Mouse (Mus musculus) kidney, postnatal 10 days (tissue): ENCODE data around the gene Fam189b.
"Not testable (repeated sequence)": the region's sequence is repeated elsewhere in the genome, so short reads cannot be mapped to it uniquely, and the experiment has no call there.

Experiments
- DNase-seq: peaks from one replicate; pipeline ENCODE4 v3.0.0; 2021; ENCODE audit warnings: mixed read lengths

Fam189b gene

GRCm38 (mm10) chr3:89208075-89208657, 25.2 kb downstream of the Fam189b start:
- DNase-seq: no peak

- no peak for DNase-seq
Observed at GRCm38 (mm10) chr3:89208736-89209135, 25.8 kb downstream of the Fam189b start.

- no peak for DNase-seq
Observed at GRCm38 (mm10) chr3:89209731-89210130, 26.8 kb downstream of the Fam189b start.

GRCm38 (mm10) chr3:89210162-89210561, 27.2 kb downstream of the Fam189b start:
- peak; percentile 66 for DNase-seq

GRCm38 (mm10) chr3:89210731-89211130, 27.8 kb downstream of the Fam189b start:
- peak; percentile 87 for DNase-seq

GRCm38 (mm10) chr3:89213803-89214530, 31.0 kb downstream of the Fam189b start:
- DNase-seq: peak; percentile 96

- peak; percentile 58 for DNase-seq
Observed at GRCm38 (mm10) chr3:89214681-89215411, 31.9 kb downstream of the Fam189b start, which contains the start of gene Thbs3. Gene Thbs3, plus strand, starts transcription at chr3:89215180.

- peak; percentile 92 for DNase-seq
Observed at GRCm38 (mm10) chr3:89215853-89216252, 32.9 kb downstream of the Fam189b start.

- not testable (repeated sequence) for DNase-seq
Observed at GRCm38 (mm10) chr3:89216407-89216806, 33.5 kb downstream of the Fam189b start.

GRCm38 (mm10) chr3:89218271-89218670, 35.3 kb downstream of the Fam189b start:
- DNase-seq: no peak

- DNase-seq: peak; percentile 4
Observed at GRCm38 (mm10) chr3:89219546-89219945, 36.6 kb downstream of the Fam189b start.

GRCm38 (mm10) chr3:89221167-89221566, 38.2 kb downstream of the Fam189b start:
- DNase-seq: no peak

- no peak for DNase-seq
Observed at GRCm38 (mm10) chr3:89224796-89225195, 41.9 kb downstream of the Fam189b start.

GRCm38 (mm10) chr3:89225321-89225815, 42.4 kb downstream of the Fam189b start:
- no peak for DNase-seq

GRCm38 (mm10) chr3:89225918-89226317, 43.0 kb downstream of the Fam189b start:
- no peak for DNase-seq

GRCm38 (mm10) chr3:89226361-89226760, 43.4 kb downstream of the Fam189b start:
- DNase-seq: no peak

GRCm38 (mm10) chr3:89226900-89227299, 44.0 kb downstream of the Fam189b start, which contains the start of gene Mtx1:
Gene Mtx1, minus strand, starts transcription at chr3:89227088.
- DNase-seq: peak; percentile 53

- peak; percentile 92 for DNase-seq
Observed at GRCm38 (mm10) chr3:89227307-89228179, 44.6 kb downstream of the Fam189b start.

GRCm38 (mm10) chr3:89228180-89228549, 45.2 kb downstream of the Fam189b start:
- peak; percentile 94 for DNase-seq

GRCm38 (mm10) chr3:89228836-89229235, 45.9 kb downstream of the Fam189b start, which contains the start of gene Muc1:
Gene Muc1, plus strand, starts transcription at chr3:89229057.
- DNase-seq: peak; percentile 66

GRCm38 (mm10) chr3:89229276-89229675, 46.3 kb downstream of the Fam189b start:
- DNase-seq: no peak

GRCm38 (mm10) chr3:89230561-89230960, 47.6 kb downstream of the Fam189b start:
- DNase-seq: no peak
